Mouse (Mus musculus) intestine, embryonic 16.5 days (tissue): ENCODE measurements around the gene Gpr153. TPM values are rescaled to one million over a fixed set of nuclear protein-coding genes. Genes with fewer than 3 reads are reported as not detected.

Experiments used
- ATAC-seq: fragments of 200-750 bp; cut with Nextera tagmentation; 2 replicates; pipeline ENCODE4 v1.8.0; 2017; ENCODE audit warnings: moderate TSS enrichment, moderate library complexity
- H3K27ac ChIP-seq: fragments of 300-500 bp; sonication (generic); 2 replicates; pipeline ENCODE4 v1.5.1; 2014; ENCODE audit warnings: mild to moderate bottlenecking, low read length
- H3K27me3 ChIP-seq: fragments of 300-500 bp; sonication (generic); replicated peaks from 2 replicates; pipeline ENCODE4 v1.6.1; 2014; ENCODE audit warnings: low read length, control low read depth, mixed read lengths; ENCODE audit not compliant: control insufficient read depth, insufficient read depth
- H3K36me3 ChIP-seq: fragments of 300-500 bp; sonication (generic); 2 replicates; pipeline ENCODE4 v1.6.1; 2014; ENCODE audit warnings: low read length, control low read depth; ENCODE audit not compliant: control insufficient read depth, insufficient read depth
- H3K4me1 ChIP-seq: fragments of 300-500 bp; sonication (generic); 2 replicates; pipeline ENCODE4 v1.6.1; 2014; ENCODE audit warnings: low read length, control low read depth, mixed read lengths; ENCODE audit not compliant: control insufficient read depth, insufficient read depth
- H3K4me2 ChIP-seq: fragments of 300-500 bp; sonication (generic); 2 replicates; pipeline ENCODE4 v1.6.1; 2014; ENCODE audit warnings: low read depth, low read length, control low read depth
- H3K4me3 ChIP-seq: fragments of 300-500 bp; sonication (generic); 2 replicates; pipeline ENCODE4 v1.5.1; 2014; ENCODE audit warnings: mild to moderate bottlenecking, low read length
- H3K9ac ChIP-seq: fragments of 300-500 bp; sonication (generic); 2 replicates; pipeline ENCODE4 v1.6.1; 2014; ENCODE audit warnings: low read depth, low read length
- H3K9me3 ChIP-seq: fragments of 300-500 bp; sonication (generic); 2 replicates; pipeline ENCODE4 v1.6.1; 2016; ENCODE audit warnings: low read length, control low read depth; ENCODE audit not compliant: control insufficient read depth
- WGBS: fragments of 180-500 bp; shearing (Covaris S2); extraction: QIAGEN DNeasy Blood & Tissue Kit; methylation state at CpG from one replicate; pipeline ENCODE4 v1.1.7; 2014; 5-methylcytosine and 5-hydroxymethylcytosine counted together
- polyA plus RNA-seq: library from polyadenylated mRNA; unstranded; fragments of >200 nt; fragmentation: Nextera tagmentation; extraction: Ambion mirVana; gene quantifications from 2 replicates; pipeline ENCODE4 v1.2.1, GENCODE M21; 2015

Gene Gpr153
- polyA plus RNA-seq, 1 experiment from 2014 or later = 3.4 TPM

- Histone ChIP-seq H3K9me3 (no peaks in the 10 kb centered on the region), H3K4me1 (peaks cover 16% of the 10 kb centered on the region), H3K4me2 (no peak overlapping the region), H3K9ac (0 out of 2 replicates have a peak overlapping the region, but pooled peaks have one; percentile 21), H3K36me3 (no peaks in the 10 kb centered on the region; the same call in 1 of the 2 replicates), H3K27ac (0 out of 2 replicates have a peak overlapping the region, but pooled peaks have one; percentile 23), H3K27me3 (no peaks in the 10 kb centered on the region), H3K4me3 (no peak overlapping the region)
- peak; percentile 75 for ATAC-seq
- 36% methylated on average over 10 of the region's 10 CpGs for WGBS
These were observed 10.4 kb upstream of the Gpr153 start for GRCm38 (mm10) chr4:152263512-152264176.

- no peak overlapping the region for H3K4me3 ChIP-seq
- ATAC-seq = peak; percentile 20; the same call in 1 of the 2 replicates
- H3K9me3 ChIP-seq = no peaks in the 10 kb centered on the region
- H3K27ac ChIP-seq = 0 out of 2 replicates have a peak overlapping the region, but pooled peaks have one; percentile 23
- H3K4me2 ChIP-seq = no peak overlapping the region
- no peaks in the 10 kb centered on the region; the same call in 1 of the 2 replicates for H3K36me3 ChIP-seq
- peaks cover 16% of the 10 kb centered on the region for H3K4me1 ChIP-seq
- 50% methylated on average over 4 of the region's 4 CpGs for WGBS
- H3K9ac ChIP-seq = 0 out of 2 replicates have a peak overlapping the region, but pooled peaks have one; percentile 21
- no peaks in the 10 kb centered on the region for H3K27me3 ChIP-seq
These were observed 9.9 kb upstream of the Gpr153 start for GRCm38 (mm10) chr4:152264177-152264530.

- no peak for ATAC-seq
- Histone ChIP-seq H3K27ac (no peak overlapping the region), H3K9me3 (no peaks in the 10 kb centered on the region), H3K4me2 (no peak overlapping the region), H3K9ac (peak overlapping the region; percentile 14; the same call in 1 of the 2 replicates), H3K4me3 (no peak overlapping the region), H3K4me1 (peaks cover 16% of the 10 kb centered on the region), H3K27me3 (no peaks in the 10 kb centered on the region), H3K36me3 (no peaks in the 10 kb centered on the region; the same call in 1 of the 2 replicates)
- 91% methylated on average over 9 of the region's 9 CpGs for WGBS
These were observed 9.0 kb upstream of the Gpr153 start for GRCm38 (mm10) chr4:152264867-152265568.

GRCm38 (mm10) chr4:152265791-152266190, 8.2 kb upstream of the Gpr153 start:
- no peak for ATAC-seq
- H3K36me3 ChIP-seq = no peaks in the 10 kb centered on the region; the same call in 1 of the 2 replicates
- H3K4me1 ChIP-seq = peaks cover 16% of the 10 kb centered on the region
- no peaks in the 10 kb centered on the region for H3K9me3 ChIP-seq
- no peaks in the 10 kb centered on the region for H3K27me3 ChIP-seq
- no peak overlapping the region for H3K4me3 ChIP-seq
- H3K27ac ChIP-seq = no peak overlapping the region
- H3K9ac ChIP-seq = peak overlapping the region; percentile 14; the same call in 1 of the 2 replicates
- WGBS = 57% methylated on average over 5 of the region's 5 CpGs
- no peak overlapping the region for H3K4me2 ChIP-seq

GRCm38 (mm10) chr4:152266236-152266895, 7.7 kb upstream of the Gpr153 start:
- no peak overlapping the region for H3K4me3 ChIP-seq
- H3K36me3 ChIP-seq = no peaks in the 10 kb centered on the region; the same call in 1 of the 2 replicates
- no peak overlapping the region for H3K4me2 ChIP-seq
- H3K4me1 ChIP-seq = peaks cover 16% of the 10 kb centered on the region
- 47% methylated on average over 10 of the region's 10 CpGs for WGBS
- H3K27ac ChIP-seq = no peak overlapping the region
- no peak overlapping the region for H3K9ac ChIP-seq
- H3K9me3 ChIP-seq = no peaks in the 10 kb centered on the region
- no peak for ATAC-seq
- H3K27me3 ChIP-seq = no peaks in the 10 kb centered on the region

GRCm38 (mm10) chr4:152267748-152268369, 6.2 kb upstream of the Gpr153 start:
- H3K4me1 ChIP-seq = peaks cover 27% of the 10 kb centered on the region
- H3K9me3 ChIP-seq = no peaks in the 10 kb centered on the region
- H3K4me2 ChIP-seq = no peak overlapping the region
- H3K27me3 ChIP-seq = no peaks in the 10 kb centered on the region
- ATAC-seq = no peak
- H3K36me3 ChIP-seq = no peaks in the 10 kb centered on the region; the same call in 1 of the 2 replicates
- H3K4me3 ChIP-seq = no peak overlapping the region
- no peak overlapping the region for H3K9ac ChIP-seq
- H3K27ac ChIP-seq = no peak overlapping the region
- 59% methylated on average over 13 of the region's 13 CpGs for WGBS

GRCm38 (mm10) chr4:152269967-152270366, 4.1 kb upstream of the Gpr153 start:
- no peak overlapping the region for H3K9ac ChIP-seq
- H3K4me2 ChIP-seq = no peak overlapping the region
- H3K9me3 ChIP-seq = no peaks in the 10 kb centered on the region
- no peak overlapping the region for H3K4me3 ChIP-seq
- peaks cover 9% of the 10 kb centered on the region for H3K27me3 ChIP-seq
- no peak overlapping the region for H3K27ac ChIP-seq
- no peaks in the 10 kb centered on the region; the same call in 1 of the 2 replicates for H3K36me3 ChIP-seq
- peaks cover 37% of the 10 kb centered on the region for H3K4me1 ChIP-seq
- no peak for ATAC-seq
- WGBS = 87% methylated on average over 13 of the region's 13 CpGs

- H3K4me1 ChIP-seq = peaks cover 40% of the 10 kb centered on the region
- H3K27ac ChIP-seq = no peak overlapping the region
- H3K9ac ChIP-seq = no peak overlapping the region
- 85% methylated on average over 9 of the region's 9 CpGs for WGBS
- peaks cover 9% of the 10 kb centered on the region for H3K27me3 ChIP-seq
- no peaks in the 10 kb centered on the region; the same call in 1 of the 2 replicates for H3K36me3 ChIP-seq
- no peaks in the 10 kb centered on the region for H3K9me3 ChIP-seq
- ATAC-seq = no peak
- H3K4me3 ChIP-seq = no peak overlapping the region
- H3K4me2 ChIP-seq = no peak overlapping the region
These were observed 3.4 kb upstream of the Gpr153 start for GRCm38 (mm10) chr4:152270599-152270998.

- H3K27ac ChIP-seq = no peak overlapping the region
- H3K4me3 ChIP-seq = no peak overlapping the region
- peaks cover 12% of the 10 kb centered on the region for H3K27me3 ChIP-seq
- WGBS = 89% methylated on average over 11 of the region's 11 CpGs
- no peaks in the 10 kb centered on the region for H3K36me3 ChIP-seq
- H3K4me2 ChIP-seq = no peak overlapping the region
- no peak for ATAC-seq
- H3K9me3 ChIP-seq = no peaks in the 10 kb centered on the region
- peaks cover 38% of the 10 kb centered on the region for H3K4me1 ChIP-seq
- no peak overlapping the region for H3K9ac ChIP-seq
These were observed 2.7 kb upstream of the Gpr153 start for GRCm38 (mm10) chr4:152271334-152271733.
